Comparison of ENCODE assay signal across 7 mouse cellular contexts in genomic region chr3:9520051-9520727, GRCm38 (mm10).
A peak's percentile ranks its signal among the peaks of the same experiment; 100 is the strongest.
DNase-seq lines count a peak whose midpoint lies in the region; ATAC-seq lines count a peak whose summit lies in the region.

No protein-coding gene starts in this region.

- 0 out of 2 replicates have a peak overlapping the region, but pooled peaks have one; percentile 7 for H3K9ac ChIP-seq in embryonic facial prominence, embryonic 13.5 days
- peak overlapping the region; percentile 30; the same call in 1 of the 2 replicates for H3K9ac ChIP-seq in heart, embryonic 12.5 days
- H3K9ac ChIP-seq in limb, embryonic 11.5 days (ENCODE audit: low read length): 0 out of 2 replicates have a peak overlapping the region, but pooled peaks have one; percentile 17
- H3K9ac ChIP-seq in stomach, embryonic 15.5 days: no peak overlapping the region

- peaks cover 82% of the 10 kb centered on the region for H3K4me1 ChIP-seq in embryonic facial prominence, embryonic 13.5 days
- H3K4me1 ChIP-seq in heart, embryonic 12.5 days (replicated peaks): peaks cover 76% of the 10 kb centered on the region
- H3K4me1 ChIP-seq in limb, embryonic 11.5 days (ENCODE audit: control insufficient read depth, insufficient read depth, low read length): peaks cover 45% of the 10 kb centered on the region
- H3K4me1 ChIP-seq in midbrain, embryonic 10.5 days: peaks cover 41% of the 10 kb centered on the region
- H3K4me1 ChIP-seq in stomach, embryonic 15.5 days: peaks cover 31% of the 10 kb centered on the region

- H3K27ac ChIP-seq in embryonic facial prominence, embryonic 13.5 days: peak overlapping the region; percentile 89
- H3K27ac ChIP-seq in heart, embryonic 12.5 days (ENCODE audit: poor library complexity, severe bottlenecking): peak overlapping the region; percentile 75
- peak overlapping the region; percentile 65 for H3K27ac ChIP-seq in limb, embryonic 11.5 days (replicated peaks; ENCODE audit: low read depth, low read length)
- peak overlapping the region; percentile 33 for H3K27ac ChIP-seq in midbrain, embryonic 10.5 days (replicated peaks)
- peak overlapping the region; percentile 84 for H3K27ac ChIP-seq in stomach, embryonic 15.5 days

- no peaks in the 10 kb centered on the region for H3K9me3 ChIP-seq in embryonic facial prominence, embryonic 13.5 days
- H3K9me3 ChIP-seq in heart, embryonic 12.5 days (replicated peaks): no peaks in the 10 kb centered on the region
- no peaks in the 10 kb centered on the region for H3K9me3 ChIP-seq in limb, embryonic 11.5 days (ENCODE audit: control insufficient read depth, low read length)
- H3K9me3 ChIP-seq in midbrain, embryonic 10.5 days (replicated peaks): no peaks in the 10 kb centered on the region
- H3K9me3 ChIP-seq in stomach, embryonic 15.5 days: no peaks in the 10 kb centered on the region

- H3K4me2 ChIP-seq in embryonic facial prominence, embryonic 13.5 days: peak overlapping the region; percentile 42
- peak overlapping the region; percentile 37 for H3K4me2 ChIP-seq in heart, embryonic 12.5 days
- peak overlapping the region; percentile 17 for H3K4me2 ChIP-seq in limb, embryonic 11.5 days (ENCODE audit: low read depth, severe bottlenecking)
- H3K4me2 ChIP-seq in stomach, embryonic 15.5 days: peak overlapping the region; percentile 38

- no peaks in the 10 kb centered on the region for H3K36me3 ChIP-seq in embryonic facial prominence, embryonic 13.5 days
- no peaks in the 10 kb centered on the region for H3K36me3 ChIP-seq in heart, embryonic 12.5 days
- no peaks in the 10 kb centered on the region for H3K36me3 ChIP-seq in limb, embryonic 11.5 days (ENCODE audit: control insufficient read depth, insufficient read depth, low read length)
- H3K36me3 ChIP-seq in midbrain, embryonic 10.5 days: no peaks in the 10 kb centered on the region
- H3K36me3 ChIP-seq in stomach, embryonic 15.5 days: no peaks in the 10 kb centered on the region

- no peaks in the 10 kb centered on the region for H3K27me3 ChIP-seq in embryonic facial prominence, embryonic 13.5 days
- H3K27me3 ChIP-seq in heart, embryonic 12.5 days (replicated peaks): no peaks in the 10 kb centered on the region
- no peaks in the 10 kb centered on the region for H3K27me3 ChIP-seq in limb, embryonic 11.5 days (ENCODE audit: control insufficient read depth, insufficient read depth, low read length)
- H3K27me3 ChIP-seq in midbrain, embryonic 10.5 days (ENCODE audit: low read depth, poor library complexity, severe bottlenecking): peaks cover 64% of the 10 kb centered on the region
- no peaks in the 10 kb centered on the region for H3K27me3 ChIP-seq in stomach, embryonic 15.5 days (replicated peaks)

- peak; percentile 95 for DNase-seq in brain, adult 2 months (ENCODE audit: low read depth, low spot score)
- DNase-seq in kidney, adult 9 months: peak; percentile 70
- DNase-seq in limb, embryonic 11.5 days (ENCODE audit: low spot score): peak; percentile 83
- DNase-seq in midbrain, embryonic 10.5 days (ENCODE audit: low spot score): peak; percentile 48

- ATAC-seq in embryonic facial prominence, embryonic 13.5 days (ENCODE audit: insufficient number of reproducible peaks, insufficient read depth, low FRiP score, low TSS enrichment, low read depth): peak; percentile 89
- ATAC-seq in heart, embryonic 12.5 days (ENCODE audit: insufficient number of reproducible peaks, low FRiP score): peak; percentile 80
- ATAC-seq in limb, embryonic 11.5 days (ENCODE audit: insufficient number of reproducible peaks, low FRiP score, low TSS enrichment, low read depth): peak; percentile 87
- ATAC-seq in stomach, embryonic 15.5 days (ENCODE audit: insufficient read depth, low FRiP score, low read depth): peak; percentile 92

- WGBS in embryonic facial prominence, embryonic 13.5 days: 5% methylated on average over 17 of the region's 17 CpGs
- WGBS in heart, embryonic 12.5 days: 18% methylated on average over 17 of the region's 17 CpGs
- 1% methylated on average over 17 of the region's 17 CpGs for WGBS in limb, embryonic 11.5 days
- WGBS in midbrain, embryonic 10.5 days: 4% methylated on average over 17 of the region's 17 CpGs
- 13% methylated on average over 17 of the region's 17 CpGs for WGBS in stomach, embryonic 15.5 days

- H3K4me3 ChIP-seq in embryonic facial prominence, embryonic 13.5 days: no peak overlapping the region
- H3K4me3 ChIP-seq in heart, embryonic 12.5 days: no peak overlapping the region
- H3K4me3 ChIP-seq in limb, embryonic 11.5 days (ENCODE audit: low read depth, low read length): no peak overlapping the region; the same call in 1 of the 2 replicates
- 0 out of 2 replicates have a peak overlapping the region, but pooled peaks have one; percentile 12 for H3K4me3 ChIP-seq in midbrain, embryonic 10.5 days
- no peak overlapping the region for H3K4me3 ChIP-seq in stomach, embryonic 15.5 days (replicated peaks)

Comparison
In these comparisons a context has a peak if more than half of its experiments do, and no peak if none do; other contexts are left out.
1. H3K27ac ChIP-seq: peak in every context shown above with its lines; median percentile 89 in embryonic facial prominence, embryonic 13.5 days; 84 in stomach, embryonic 15.5 days; 75 in heart, embryonic 12.5 days; 65 in limb, embryonic 11.5 days; 33 in midbrain, embryonic 10.5 days.